Mouse (Mus musculus) frontal cortex, postnatal 14 days (tissue): ENCODE measurements around the gene Gad1.

ENCODE experiments used
- DNase-seq, 2 experiments: peaks; one replicate each; pipeline ENCODE4 v3.0.0; 2022; ENCODE audit warnings: low spot score in 2 of 2

The Gad1 gene

GRCm38 (mm10) chr2:70625761-70626160 is 72.9 kb downstream of the Gad1 start:
- no peak for DNase-seq

GRCm38 (mm10) chr2:70628397-70628796 is 75.5 kb downstream of the Gad1 start:
- no peak for DNase-seq

- DNase-seq = peak in 1 of 2 experiments; percentile 13
These were observed 76.5 kb downstream of the Gad1 start for GRCm38 (mm10) chr2:70629339-70629761.

- no peak for DNase-seq
These were observed 77.0 kb downstream of the Gad1 start for GRCm38 (mm10) chr2:70629921-70630320.

GRCm38 (mm10) chr2:70631321-70631720 is 78.4 kb downstream of the Gad1 start:
- DNase-seq = no peak

- no peak for DNase-seq
These were observed 79.5 kb downstream of the Gad1 start for GRCm38 (mm10) chr2:70632412-70632811.

- DNase-seq = no peak
These were observed 81.3 kb downstream of the Gad1 start for GRCm38 (mm10) chr2:70634028-70634690.

GRCm38 (mm10) chr2:70640968-70641367 is 88.1 kb downstream of the Gad1 start:
- DNase-seq = no peak

- no peak for DNase-seq
These were observed 90.2 kb downstream of the Gad1 start for GRCm38 (mm10) chr2:70642971-70643565.

- no peak for DNase-seq
These were observed 92.5 kb downstream of the Gad1 start for GRCm38 (mm10) chr2:70645266-70645780.

GRCm38 (mm10) chr2:70647681-70648080 is 94.8 kb downstream of the Gad1 start:
- DNase-seq = no peak

- no peak for DNase-seq
These were observed 95.4 kb downstream of the Gad1 start for GRCm38 (mm10) chr2:70648271-70648670.

GRCm38 (mm10) chr2:70649471-70649870 is 96.6 kb downstream of the Gad1 start:
- no peak for DNase-seq
